Mouse (Mus musculus) neural tube, embryonic 10.5 days (tissue): ENCODE measurements around the gene Olfr616.
"Not testable (repeated sequence)": the region's sequence is repeated elsewhere in the genome, so short reads cannot be mapped to it uniquely, and the experiment has no call there.

ENCODE experiments used
- DNase-seq: peaks from one replicate; pipeline ENCODE4 v3.0.0-alpha.2; 2017; ENCODE audit warnings: low spot score; ENCODE audit errors: extremely low spot score

The Olfr616 gene

GRCm38 (mm10) chr7:103569043-103569442, at the start of gene Olfr616:
Olfr616 (minus strand) TSS chr7:103569143.
- no peak for DNase-seq

GRCm38 (mm10) chr7:103612434-103612833, 43.5 kb upstream of the Olfr616 start, which contains the start of gene Olfr620:
Olfr620 (minus strand) TSS chr7:103612534.
- no peak for DNase-seq

GRCm38 (mm10) chr7:103607425-103607824, 38.5 kb upstream of the Olfr616 start:
- no peak for DNase-seq

GRCm38 (mm10) chr7:103600275-103600674, 31.3 kb upstream of the Olfr616 start, which contains the start of gene Olfr619:
Olfr619 (plus strand) TSS chr7:103600575.
- no peak for DNase-seq

GRCm38 (mm10) chr7:103589803-103590202, 20.9 kb upstream of the Olfr616 start, which contains the start of gene Olfr618:
Olfr618 (plus strand) TSS chr7:103590103.
- no peak for DNase-seq

- DNase-seq: no peak
Measured at GRCm38 (mm10) chr7:103572761-103573160, 3.8 kb upstream of the Olfr616 start, which contains the start of gene Olfr617. Olfr617 (plus strand) TSS chr7:103573061.

- no peak for DNase-seq
Measured at GRCm38 (mm10) chr7:103555779-103556178, 13.2 kb downstream of the Olfr616 start, which contains the start of gene Olfr615. Olfr615 (plus strand) TSS chr7:103556079.

GRCm38 (mm10) chr7:103547774-103548173, 21.2 kb downstream of the Olfr616 start, which contains the start of gene Olfr613:
Olfr613 (plus strand) TSS chr7:103548074.
- DNase-seq: no peak

GRCm38 (mm10) chr7:103542617-103543016, 26.3 kb downstream of the Olfr616 start, which contains the start of gene Olfr612:
Olfr612 (minus strand) TSS chr7:103542717.
- DNase-seq: not testable (repeated sequence)

GRCm38 (mm10) chr7:103520746-103521145, 48.2 kb downstream of the Olfr616 start, which contains the start of gene Olfr611:
Olfr611 (minus strand) TSS chr7:103520846.
- DNase-seq: not testable (repeated sequence)
